22 mouse cellular contexts compared by ENCODE assay signal in the genomic region with DNA sequence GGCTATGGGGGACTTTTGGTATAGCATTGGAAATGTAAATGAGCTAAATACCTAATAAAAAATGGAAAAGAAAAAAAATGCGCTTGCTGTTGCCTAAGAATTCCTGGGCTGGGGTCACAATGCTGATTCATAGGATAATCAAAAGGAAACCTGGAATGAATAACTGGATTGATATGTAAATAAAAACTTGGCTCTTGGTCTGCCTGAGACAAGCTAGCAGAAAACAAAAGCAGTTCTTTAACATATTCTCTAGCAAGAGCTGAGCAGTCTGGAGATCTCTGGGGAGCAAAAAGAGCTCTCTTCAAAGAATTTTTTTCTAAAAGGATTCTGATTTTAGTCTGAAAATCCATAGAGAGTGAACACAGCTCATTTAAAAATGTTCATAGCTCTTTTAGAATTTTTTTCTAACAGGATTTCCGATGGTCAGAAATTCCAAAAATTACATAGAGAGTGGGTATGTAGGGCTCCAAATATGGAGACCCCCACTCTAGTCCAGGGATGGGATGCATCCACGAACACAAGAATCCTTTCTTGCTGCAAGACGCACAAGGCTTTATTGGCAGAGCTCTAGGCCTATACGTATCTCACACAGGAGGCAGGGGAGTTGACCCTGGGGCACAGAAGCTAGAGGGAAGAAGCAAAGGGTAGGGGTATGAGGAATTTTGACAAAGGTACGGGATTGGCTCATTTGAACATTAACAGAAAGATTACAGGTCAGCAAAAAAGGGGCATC.
DNase-seq lines count a peak whose midpoint lies in the region; ATAC-seq and TF ChIP-seq lines count a peak whose summit lies in the region.
"Had no signal": no experiment of that assay in that cellular context is flagged by ENCODE, and none has a peak within 500 bp of the region (broad histone marks: within the 10 kb centered on the region; RNA-seq: fewer than 3 reads in every experiment).

No protein-coding gene starts in this region.

- no peaks in the 10 kb centered on the region for H3K9me3 ChIP-seq in forebrain, embryonic 16.5 days (ENCODE audit: control insufficient read depth, low read length)
- no peaks in the 10 kb centered on the region for H3K9me3 ChIP-seq in forebrain, postnatal 0 days (ENCODE audit: low read length)
- no peaks in the 10 kb centered on the region for H3K9me3 ChIP-seq in midbrain, embryonic 14.5 days (ENCODE audit: control insufficient read depth, low read length)
- no peaks in the 10 kb centered on the region for H3K9me3 ChIP-seq in midbrain, embryonic 15.5 days
- H3K9me3 ChIP-seq: embryonic facial prominence, embryonic 15.5 days; forebrain, embryonic 10.5 days; heart, embryonic 15.5 days; hindbrain, embryonic 13.5 days had no signal

- H3K36me3 ChIP-seq in forebrain, embryonic 16.5 days (ENCODE audit: control insufficient read depth, insufficient read depth): no peaks in the 10 kb centered on the region
- no peaks in the 10 kb centered on the region for H3K36me3 ChIP-seq in forebrain, postnatal 0 days (ENCODE audit: insufficient read depth)
- no peaks in the 10 kb centered on the region for H3K36me3 ChIP-seq in midbrain, embryonic 14.5 days (ENCODE audit: control insufficient read depth, insufficient read depth, low read length)
- no peaks in the 10 kb centered on the region for H3K36me3 ChIP-seq in midbrain, embryonic 15.5 days (replicated peaks)
- H3K36me3 ChIP-seq: embryonic facial prominence, embryonic 15.5 days; forebrain, embryonic 10.5 days; heart, embryonic 15.5 days; hindbrain, embryonic 13.5 days had no signal

- no peak overlapping the region for H3K4me2 ChIP-seq in forebrain, embryonic 16.5 days (ENCODE audit: low read length)
- no peak overlapping the region for H3K4me2 ChIP-seq in forebrain, postnatal 0 days (ENCODE audit: low read depth)
- H3K4me2 ChIP-seq in midbrain, embryonic 14.5 days (ENCODE audit: low read length): no peak overlapping the region
- no peak overlapping the region for H3K4me2 ChIP-seq in midbrain, embryonic 15.5 days
- H3K4me2 ChIP-seq: embryonic facial prominence, embryonic 15.5 days; heart, embryonic 11.5 days; heart, embryonic 15.5 days; hindbrain, embryonic 13.5 days had no signal

- 0 out of 2 replicates have a peak, but pooled peaks have one; percentile 54 for ATAC-seq in forebrain, embryonic 16.5 days
- no peak for ATAC-seq in forebrain, postnatal 0 days
- ATAC-seq in midbrain, embryonic 14.5 days (ENCODE audit: low FRiP score, low TSS enrichment): no peak
- ATAC-seq in midbrain, embryonic 15.5 days (replicated peaks): no peak
- ATAC-seq: hindbrain, postnatal 0 days had no signal

- TF ChIP-seq CTCF in forebrain, postnatal 0 days (IDR thresholded peaks at IDR 0.05; ENCODE audit: low read depth): no peak
- TF ChIP-seq CTCF in brain, embryonic 14.5 days (IDR thresholded peaks at IDR 0.05; ENCODE audit: borderline replicate concordance, extremely low read depth, insufficient read depth, insufficient read length): no peak

- no peak for DNase-seq in forebrain, postnatal 0 days
- DNase-seq in midbrain, embryonic 14.5 days: peak; percentile 45
- DNase-seq in Muller cell, postnatal 12 days (ENCODE audit: inconsistent ontology term): peak; percentile 3
- peak; percentile 43 for DNase-seq in brain, embryonic 14.5 days (ENCODE audit: low read depth)
- DNase-seq in liver: no peak
- no peak for DNase-seq in testis, postnatal 10 days (ENCODE audit: low spot score)
- DNase-seq: adrenal gland, postnatal 10 days; cerebellum, adult 18-20 months; cerebellum, adult 9-11 months; cerebellum, postnatal 36 days; gastrocnemius, postnatal 10 days; heart, adult 2 months; heart, postnatal 14 days had no signal

- H3K27me3 ChIP-seq in forebrain, embryonic 16.5 days (replicated peaks; ENCODE audit: control insufficient read depth, insufficient read depth, low read length): no peaks in the 10 kb centered on the region
- no peaks in the 10 kb centered on the region for H3K27me3 ChIP-seq in forebrain, postnatal 0 days (ENCODE audit: insufficient read depth, low read length)
- H3K27me3 ChIP-seq in midbrain, embryonic 14.5 days (ENCODE audit: control insufficient read depth, insufficient read depth, low read length): no peaks in the 10 kb centered on the region
- H3K27me3 ChIP-seq in midbrain, embryonic 15.5 days (replicated peaks): no peaks in the 10 kb centered on the region
- H3K27me3 ChIP-seq: embryonic facial prominence, embryonic 15.5 days; heart, embryonic 15.5 days; hindbrain, embryonic 13.5 days had no signal

- H3K4me1 ChIP-seq in forebrain, embryonic 16.5 days (replicated peaks; ENCODE audit: control insufficient read depth, insufficient read depth, low read length): no peaks in the 10 kb centered on the region
- H3K4me1 ChIP-seq in forebrain, postnatal 0 days (ENCODE audit: insufficient read depth): no peaks in the 10 kb centered on the region
- no peaks in the 10 kb centered on the region for H3K4me1 ChIP-seq in midbrain, embryonic 14.5 days (ENCODE audit: control insufficient read depth, insufficient read depth, low read length)
- H3K4me1 ChIP-seq in midbrain, embryonic 15.5 days: no peaks in the 10 kb centered on the region
- H3K4me1 ChIP-seq: embryonic facial prominence, embryonic 15.5 days; forebrain, embryonic 10.5 days; heart, embryonic 15.5 days; hindbrain, embryonic 13.5 days had no signal

- no peak overlapping the region for H3K4me3 ChIP-seq in forebrain, embryonic 16.5 days (replicated peaks; ENCODE audit: low read length)
- no peak overlapping the region for H3K4me3 ChIP-seq in forebrain, postnatal 0 days (ENCODE audit: low read depth, low read length)
- no peak overlapping the region for H3K4me3 ChIP-seq in midbrain, embryonic 14.5 days (replicated peaks; ENCODE audit: low read depth, low read length)
- no peak overlapping the region for H3K4me3 ChIP-seq in midbrain, embryonic 15.5 days
- H3K4me3 ChIP-seq: embryonic facial prominence, embryonic 15.5 days; erythroblast, embryonic 14.5 days; forebrain, embryonic 10.5 days; heart, adult 2 months; heart, embryonic 15.5 days; hindbrain, embryonic 13.5 days had no signal

- no peak for TF ChIP-seq POLR2A in brain, embryonic 14.5 days (IDR thresholded peaks at IDR 0.05; ENCODE audit: borderline replicate concordance, extremely low read depth, insufficient read depth, insufficient read length, poor library complexity, severe bottlenecking)

- WGBS in forebrain, embryonic 16.5 days: 61% methylated on average over 6 of the region's 6 CpGs
- WGBS in forebrain, postnatal 0 days: 49% methylated on average over 6 of the region's 6 CpGs
- WGBS in midbrain, embryonic 14.5 days: 47% methylated on average over 6 of the region's 6 CpGs
- 56% methylated on average over 6 of the region's 6 CpGs for WGBS in midbrain, embryonic 15.5 days

- H3K27ac ChIP-seq in forebrain, embryonic 16.5 days (ENCODE audit: low read length): no peak overlapping the region
- no peak overlapping the region for H3K27ac ChIP-seq in forebrain, postnatal 0 days (ENCODE audit: low read depth, low read length)
- H3K27ac ChIP-seq in midbrain, embryonic 14.5 days (replicated peaks; ENCODE audit: low read depth, low read length): no peak overlapping the region
- H3K27ac ChIP-seq in midbrain, embryonic 15.5 days: no peak overlapping the region
- H3K27ac ChIP-seq: embryonic facial prominence, embryonic 15.5 days; forebrain, embryonic 10.5 days; heart, adult 2 months; heart, embryonic 15.5 days; hindbrain, embryonic 13.5 days; hindbrain, postnatal 0 days had no signal

- H3K9ac ChIP-seq in forebrain, embryonic 16.5 days (replicated peaks; ENCODE audit: low read depth, low read length): no peak overlapping the region
- H3K9ac ChIP-seq in forebrain, postnatal 0 days: no peak overlapping the region
- no peak overlapping the region for H3K9ac ChIP-seq in midbrain, embryonic 14.5 days (replicated peaks; ENCODE audit: low read length)
- no peak overlapping the region for H3K9ac ChIP-seq in midbrain, embryonic 15.5 days
- H3K9ac ChIP-seq: embryonic facial prominence, embryonic 15.5 days; heart, embryonic 15.5 days; hindbrain, embryonic 13.5 days had no signal

Comparison
In these comparisons a context has a peak if more than half of its experiments do, and no peak if none do; other contexts are left out.
1. DNase-seq: peak in midbrain, embryonic 14.5 days (single experiment), Muller cell, postnatal 12 days (single experiment) and brain, embryonic 14.5 days (single experiment); none in forebrain, postnatal 0 days (single experiment), liver (single experiment) and testis, postnatal 10 days (single experiment).